Mouse (Mus musculus) gastrocnemius, adult 8-10 months (tissue): ENCODE data around the gene 9130023H24Rik. TPM values are rescaled to one million over a fixed set of nuclear protein-coding genes. Genes with fewer than 3 reads are reported as not detected.

ENCODE experiments used
- DNase-seq, 2 experiments: peaks; one replicate each; pipeline ENCODE4 v3.0.0; 2022; ENCODE audit warnings: low spot score in 2 of 2
- total RNA-seq, 4 experiments: library from RNA; stranded (reverse); gene quantifications; 2 replicates each; pipeline ENCODE4 v1.2.4; 2022

Gene 9130023H24Rik
- total RNA-seq, 4 experiments from 2014 or later: 1.7 to 3.0 (median 1.9) TPM

GRCm38 (mm10) chr7:128201607-128202006 lies 36.2 kb downstream of the 9130023H24Rik start:
- DNase-seq: no peak

Other genes with a start within 250 kb of the 9130023H24Rik start
- gene Pycard, start 244.2 kb downstream of the 9130023H24Rik start, total RNA-seq: under 1 TPM in 3 of 4 experiments, not detected in 1; 0.21 to 0.75 (median 0.43) TPM
- gene Trim72, start 234.1 kb downstream of the 9130023H24Rik start, total RNA-seq: 100 to 1,000 TPM; 204 to 246 (median 223) TPM
- 1 to 10 TPM in 2 of 4 experiments, under 1 TPM in 2; 0.60 to 3.1 (median 1.1) TPM for gene Itgam, start 175.4 kb downstream of the 9130023H24Rik start, total RNA-seq
- gene Gm49368, start 175.3 kb downstream of the 9130023H24Rik start, total RNA-seq: not detected
- gene Itgax, start 108.5 kb downstream of the 9130023H24Rik start, total RNA-seq: under 1 TPM in 2 of 4 experiments, not detected in 2; 0.07 to 0.18 TPM
- under 1 TPM in 1 of 4 experiments, not detected in 3; 0.10 TPM for gene Itgad, start 83.7 kb downstream of the 9130023H24Rik start, total RNA-seq
- gene Cox6a2, start 31.6 kb downstream of the 9130023H24Rik start, total RNA-seq: 1,000 to 10,000 TPM; 1,058 to 1,573 (median 1,397) TPM
- gene Armc5, start 689 bp downstream of the 9130023H24Rik start, total RNA-seq: 10 to 100 TPM in 1 of 4 experiments, 1 to 10 TPM in 3; 7.3 to 11.0 (median 8.7) TPM
- 1 to 10 TPM; 3.3 to 4.1 (median 3.6) TPM for gene Tgfb1i1, start 8.8 kb upstream of the 9130023H24Rik start, total RNA-seq
- gene Slc5a2, start 27.6 kb upstream of the 9130023H24Rik start, total RNA-seq: not detected
- 1 to 10 TPM; 2.2 to 2.5 (median 2.3) TPM for gene BC017158, start 60.1 kb upstream of the 9130023H24Rik start, total RNA-seq
- gene Rgs10, start 180.7 kb upstream of the 9130023H24Rik start, total RNA-seq: 1 to 10 TPM in 2 of 4 experiments, under 1 TPM in 2; 0.77 to 4.1 (median 1.3) TPM
- gene Tial1, start 223.7 kb upstream of the 9130023H24Rik start, total RNA-seq: 10 to 100 TPM; 41.1 to 48.7 (median 44.1) TPM